Mouse (Mus musculus) lung, embryonic 15.5 days (tissue): ENCODE results near the gene Tmem243. TPM values are rescaled to one million over a fixed set of nuclear protein-coding genes. Genes with fewer than 3 reads are reported as not detected.

ENCODE experiments used
- ATAC-seq: fragments of 200-750 bp; cut with Nextera tagmentation; 2 replicates; pipeline ENCODE4 v1.8.0; 2017; ENCODE audit warnings: moderate number of reproducible peaks, borderline replicate concordance; ENCODE audit not compliant: low FRiP score, low TSS enrichment; ENCODE audit errors: extremely low read depth
- H3K27ac ChIP-seq: fragments of 300-500 bp; sonication (generic); 2 replicates; pipeline ENCODE4 v1.5.1; 2015; ENCODE audit warnings: moderate library complexity, mild to moderate bottlenecking, inconsistent platforms
- H3K27me3 ChIP-seq: fragments of 300-500 bp; sonication (generic); 2 replicates; pipeline ENCODE4 v1.6.1; 2015; ENCODE audit warnings: inconsistent platforms
- H3K36me3 ChIP-seq: fragments of 300-500 bp; sonication (generic); 2 replicates; pipeline ENCODE4 v1.6.1; 2015; ENCODE audit warnings: inconsistent platforms
- H3K4me1 ChIP-seq: fragments of 300-500 bp; sonication (generic); 2 replicates; pipeline ENCODE4 v1.6.1; 2015; ENCODE audit warnings: inconsistent platforms
- H3K4me2 ChIP-seq: fragments of 300-500 bp; sonication (generic); 2 replicates; pipeline ENCODE4 v1.6.1; 2015; ENCODE audit warnings: inconsistent platforms, mild to moderate bottlenecking, moderate library complexity
- H3K4me3 ChIP-seq: fragments of 300-500 bp; sonication (generic); 2 replicates; pipeline ENCODE4 v1.5.1; 2015; ENCODE audit warnings: mild to moderate bottlenecking, inconsistent platforms
- H3K9ac ChIP-seq: fragments of 300-500 bp; sonication (generic); 2 replicates; pipeline ENCODE4 v1.6.1; 2015; ENCODE audit warnings: inconsistent platforms
- H3K9me3 ChIP-seq: fragments of 300-500 bp; sonication (generic); 2 replicates; pipeline ENCODE4 v1.6.1; 2016; ENCODE audit warnings: inconsistent platforms
- WGBS: fragments of 180-500 bp; shearing (Covaris S2); methylation state at CpG from one replicate; pipeline ENCODE4 v1.1.7; 2015; 5-methylcytosine and 5-hydroxymethylcytosine counted together
- polyA plus RNA-seq: library from polyadenylated mRNA; unstranded; fragments of >200 nt; fragmentation: Nextera tagmentation; extraction: Ambion mirVana; gene quantifications from 2 replicates; pipeline ENCODE4 v1.2.1, GENCODE M21; 2015

The Tmem243 gene
- 42.4 and 49.9 TPM in 2 replicates for polyA plus RNA-seq

DNA sequence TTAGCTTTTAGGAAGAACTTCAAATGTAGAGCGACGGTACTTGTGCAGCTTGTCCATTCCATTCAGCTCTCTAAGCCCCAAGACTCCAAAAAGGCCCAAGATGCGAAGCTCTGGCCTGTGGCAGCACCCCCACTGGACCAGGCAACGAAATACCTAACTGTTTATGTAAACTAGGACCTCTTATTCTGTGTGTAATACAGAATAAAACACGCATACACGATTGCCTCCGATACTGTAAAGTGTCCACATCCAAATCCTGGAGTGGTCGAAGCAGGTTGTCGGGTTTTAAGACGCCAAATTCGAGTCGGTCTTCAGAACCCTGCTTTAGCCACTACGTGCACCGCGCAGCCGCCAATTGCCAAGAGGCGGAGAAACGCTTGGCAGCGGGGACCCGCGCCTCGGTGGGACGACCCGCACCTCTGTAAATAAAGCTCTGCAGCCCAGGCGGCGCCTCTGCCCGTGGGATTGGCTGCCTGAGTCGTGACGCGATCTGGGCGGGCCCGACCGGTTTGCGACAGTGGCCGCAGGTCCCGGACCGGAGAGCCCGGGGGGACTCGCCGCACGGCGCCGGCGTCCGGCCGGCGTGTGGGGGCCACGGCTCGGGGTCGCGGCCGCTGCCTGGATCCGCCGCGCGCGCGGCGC, at the start of gene Tmem243:
TSS of gene Tmem243 (plus strand) at position 462 of the 642 bp plus-strand sequence.
- peak within 1 kb of the TSS; percentile 95 for H3K27ac ChIP-seq
- no peaks in the 10 kb centered on the region for H3K9me3 ChIP-seq
- H3K4me1 ChIP-seq: peaks cover 15% of the 10 kb centered on the region
- WGBS: under 1% methylated on average over 57 of the region's 59 CpGs
- ATAC-seq: peak; percentile 92
- no peaks in the 10 kb centered on the region for H3K36me3 ChIP-seq
- H3K4me2 ChIP-seq: peak within 1 kb of the TSS; percentile 59
- H3K27me3 ChIP-seq: no peaks in the 10 kb centered on the region; the same call in 1 of the 2 replicates
- peak within 1 kb of the TSS; percentile 73 for H3K9ac ChIP-seq
- peak within 1 kb of the TSS; percentile 82 for H3K4me3 ChIP-seq

DNA sequence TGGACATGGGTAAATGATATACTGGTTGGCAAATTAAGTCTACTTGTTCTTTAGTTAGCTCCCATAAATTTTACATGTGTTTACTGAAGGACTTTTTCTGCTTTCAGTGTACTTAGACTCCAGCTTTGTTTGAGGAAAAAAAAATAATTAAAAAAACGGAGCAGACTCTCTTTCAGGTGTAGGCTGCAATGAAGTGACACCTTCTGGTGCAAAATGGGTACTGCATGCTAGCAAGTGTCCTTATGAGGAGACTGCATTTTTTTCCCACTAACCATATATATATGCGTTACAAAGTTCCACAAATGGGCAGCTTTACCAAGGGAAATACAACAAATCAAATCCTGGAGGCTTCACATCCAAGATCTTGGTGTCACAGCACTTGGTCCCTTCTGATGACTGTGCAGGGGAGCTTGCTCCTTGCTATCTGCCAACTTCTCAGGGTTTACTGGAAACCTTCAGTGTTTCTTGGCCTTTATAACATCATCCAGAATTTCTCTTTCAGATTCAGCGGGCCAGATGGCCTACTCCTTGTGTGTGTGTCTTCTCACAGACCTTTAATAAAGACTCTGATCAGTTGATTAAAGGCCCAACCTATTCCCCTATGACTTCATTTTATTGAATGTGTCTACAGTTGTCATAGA, 44.3 kb upstream of the Tmem243 start:
- Histone ChIP-seq H3K36me3 (no peaks in the 10 kb centered on the region), H3K27me3 (no peaks in the 10 kb centered on the region), H3K9me3 (no peaks in the 10 kb centered on the region), H3K9ac (no peak overlapping the region), H3K4me3 (no peak overlapping the region), H3K4me2 (no peak overlapping the region), H3K27ac (no peak overlapping the region), H3K4me1 (no peaks in the 10 kb centered on the region)
- no peak for ATAC-seq
- WGBS: 28% methylated on average over 3 of the region's 3 CpGs

DNA sequence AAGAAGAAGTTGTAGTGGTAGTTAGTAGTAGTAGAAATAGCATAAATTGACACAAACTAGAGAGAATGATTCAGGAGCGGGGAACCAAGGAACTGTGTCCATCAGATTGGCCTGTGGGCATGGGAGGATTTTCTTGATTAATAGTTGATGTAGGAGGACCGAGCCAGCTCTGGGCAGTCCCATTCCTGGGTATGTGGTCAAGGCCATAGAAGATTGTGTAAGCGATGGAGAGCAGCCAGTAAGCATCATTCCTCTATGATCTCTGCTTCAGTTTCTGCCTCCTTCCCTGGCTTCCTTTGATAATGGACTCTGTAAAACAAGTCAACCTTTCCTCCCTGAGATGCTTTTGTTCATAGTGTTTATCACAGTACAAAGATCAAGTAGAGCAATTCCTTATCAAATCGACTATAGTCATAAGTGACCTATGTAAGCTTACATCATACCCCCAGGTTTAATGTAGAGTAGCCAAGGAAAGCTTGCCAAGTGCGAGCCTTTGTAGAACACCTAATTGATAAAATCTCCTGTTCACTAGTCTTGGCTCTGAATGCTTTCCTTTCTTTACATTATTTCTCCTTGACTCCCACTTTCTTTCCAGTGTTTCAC, 43.1 kb upstream of the Tmem243 start:
- Histone ChIP-seq H3K36me3 (no peaks in the 10 kb centered on the region), H3K9ac (no peak overlapping the region), H3K4me3 (no peak overlapping the region), H3K9me3 (no peaks in the 10 kb centered on the region), H3K27me3 (no peaks in the 10 kb centered on the region), H3K27ac (no peak overlapping the region), H3K4me2 (no peak overlapping the region), H3K4me1 (no peaks in the 10 kb centered on the region)
- ATAC-seq: no peak
- WGBS: 74% methylated on average over 5 of the region's 5 CpGs

DNA sequence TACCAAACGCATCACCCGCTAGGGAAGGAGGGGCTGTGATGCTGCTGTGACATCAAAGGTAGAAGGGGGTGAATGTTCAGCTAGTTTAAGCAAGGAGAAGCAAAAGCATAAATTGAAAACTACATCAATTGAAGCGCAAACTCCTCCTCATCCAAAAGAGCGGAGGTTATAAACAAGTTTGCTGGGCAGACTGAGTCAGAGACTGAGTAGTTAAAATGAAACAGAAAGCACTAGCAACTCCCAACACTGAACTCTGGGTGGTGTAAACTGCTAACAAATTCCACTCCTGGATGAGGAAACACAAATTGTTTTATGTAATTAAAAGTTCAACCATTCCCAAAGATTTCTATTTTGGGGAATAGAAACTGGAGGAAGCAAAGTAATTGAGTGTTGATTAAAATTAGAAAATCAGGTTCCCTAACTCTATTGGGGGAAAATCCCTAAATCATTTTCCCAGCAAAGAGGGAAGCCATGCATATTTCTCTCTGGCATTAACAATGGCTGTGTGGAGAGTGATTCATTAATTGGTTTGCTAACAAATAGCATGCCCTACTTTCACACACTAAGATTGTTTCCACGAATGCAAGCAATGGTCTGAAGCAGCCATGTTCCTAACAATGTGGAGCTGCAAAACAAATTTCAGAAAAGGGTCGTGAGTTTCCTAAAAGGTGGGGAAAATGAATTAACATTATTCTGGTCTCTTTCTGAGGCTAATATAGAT, 41.0 kb upstream of the Tmem243 start:
- no peak overlapping the region for H3K9ac ChIP-seq
- no peaks in the 10 kb centered on the region for H3K4me1 ChIP-seq
- no peak for ATAC-seq
- no peaks in the 10 kb centered on the region for H3K27me3 ChIP-seq
- no peak overlapping the region for H3K4me3 ChIP-seq
- WGBS: 72% methylated on average over 6 of the region's 6 CpGs
- no peaks in the 10 kb centered on the region for H3K9me3 ChIP-seq
- no peak overlapping the region for H3K4me2 ChIP-seq
- no peaks in the 10 kb centered on the region for H3K36me3 ChIP-seq
- H3K27ac ChIP-seq: no peak overlapping the region

DNA sequence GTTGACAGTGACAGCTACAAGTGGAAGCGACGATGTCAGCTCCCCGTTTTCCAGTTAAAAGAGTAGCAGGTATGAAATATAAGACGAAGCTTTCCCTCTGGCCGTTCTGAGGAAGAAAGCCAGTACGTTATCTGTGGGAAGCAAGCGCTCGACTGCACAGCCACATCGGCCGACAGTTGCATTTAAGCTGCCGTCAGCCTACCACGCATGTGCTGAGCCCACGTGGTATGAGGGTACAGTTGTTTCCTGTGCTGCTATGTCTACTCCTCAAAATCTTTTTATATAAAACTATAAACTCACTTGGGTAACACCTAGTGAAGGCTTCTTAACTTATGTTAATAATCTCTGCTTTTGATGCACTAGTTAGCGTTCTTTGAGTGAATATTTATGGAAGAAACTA, 40.2 kb upstream of the Tmem243 start:
- no peaks in the 10 kb centered on the region for H3K36me3 ChIP-seq
- H3K9me3 ChIP-seq: no peaks in the 10 kb centered on the region
- H3K27me3 ChIP-seq: no peaks in the 10 kb centered on the region
- no peak for ATAC-seq
- H3K4me1 ChIP-seq: no peaks in the 10 kb centered on the region
- no peak overlapping the region for H3K4me3 ChIP-seq
- no peak overlapping the region for H3K9ac ChIP-seq
- 80% methylated on average over 14 of the region's 14 CpGs for WGBS
- H3K27ac ChIP-seq: no peak overlapping the region
- no peak overlapping the region for H3K4me2 ChIP-seq

DNA sequence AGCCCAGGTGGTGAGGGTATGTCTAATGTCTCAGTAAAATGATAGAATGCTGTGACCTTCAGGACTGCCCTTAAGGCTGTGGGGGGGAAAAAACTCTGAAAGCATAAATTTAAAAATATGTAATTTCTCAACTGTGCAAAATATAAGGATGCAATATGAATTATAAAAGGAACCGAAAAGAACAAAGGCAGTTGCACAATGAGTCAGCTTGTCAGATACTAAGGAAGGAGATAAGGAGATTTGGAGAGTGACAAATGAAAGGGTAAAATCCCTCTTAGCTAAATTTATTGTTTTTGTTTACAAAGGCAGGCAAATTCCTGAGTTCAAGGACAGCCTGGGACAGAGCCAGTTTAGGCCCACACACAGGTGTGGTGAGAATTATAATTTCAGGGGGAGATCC, 36.3 kb upstream of the Tmem243 start:
- Histone ChIP-seq H3K9ac (no peak overlapping the region), H3K27me3 (no peaks in the 10 kb centered on the region), H3K27ac (no peak overlapping the region), H3K4me3 (no peak overlapping the region), H3K36me3 (no peaks in the 10 kb centered on the region), H3K9me3 (no peaks in the 10 kb centered on the region), H3K4me1 (no peaks in the 10 kb centered on the region), H3K4me2 (no peak overlapping the region)
- no peak for ATAC-seq
- WGBS: 78% methylated on average over 1 of the region's 1 CpGs

DNA sequence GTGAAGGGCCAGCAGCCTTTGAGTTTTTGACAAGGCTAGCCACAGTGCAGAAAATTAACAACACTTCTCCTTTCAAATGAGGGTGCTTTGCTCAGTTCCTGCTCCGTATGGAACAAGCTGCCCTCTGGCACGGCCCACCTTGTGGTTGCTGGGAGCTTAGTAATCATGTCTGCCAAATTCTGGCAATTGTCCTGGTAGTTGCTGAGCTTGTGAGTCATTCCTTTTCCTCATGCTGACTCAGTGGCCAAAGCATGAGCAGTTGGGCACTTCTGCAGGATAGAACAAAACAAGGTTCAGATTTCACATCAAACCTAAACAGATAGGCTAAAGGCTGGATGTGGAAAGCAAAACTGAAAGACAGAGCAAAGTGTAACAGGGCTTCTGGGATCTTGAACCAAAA, 31.6 kb upstream of the Tmem243 start:
- Histone ChIP-seq H3K27me3 (no peaks in the 10 kb centered on the region), H3K27ac (no peak overlapping the region), H3K4me1 (no peaks in the 10 kb centered on the region), H3K4me2 (no peak overlapping the region), H3K9me3 (no peaks in the 10 kb centered on the region), H3K36me3 (no peaks in the 10 kb centered on the region), H3K4me3 (no peak overlapping the region), H3K9ac (no peak overlapping the region)
- ATAC-seq: no peak
- 49% methylated on average over 2 of the region's 2 CpGs for WGBS

DNA sequence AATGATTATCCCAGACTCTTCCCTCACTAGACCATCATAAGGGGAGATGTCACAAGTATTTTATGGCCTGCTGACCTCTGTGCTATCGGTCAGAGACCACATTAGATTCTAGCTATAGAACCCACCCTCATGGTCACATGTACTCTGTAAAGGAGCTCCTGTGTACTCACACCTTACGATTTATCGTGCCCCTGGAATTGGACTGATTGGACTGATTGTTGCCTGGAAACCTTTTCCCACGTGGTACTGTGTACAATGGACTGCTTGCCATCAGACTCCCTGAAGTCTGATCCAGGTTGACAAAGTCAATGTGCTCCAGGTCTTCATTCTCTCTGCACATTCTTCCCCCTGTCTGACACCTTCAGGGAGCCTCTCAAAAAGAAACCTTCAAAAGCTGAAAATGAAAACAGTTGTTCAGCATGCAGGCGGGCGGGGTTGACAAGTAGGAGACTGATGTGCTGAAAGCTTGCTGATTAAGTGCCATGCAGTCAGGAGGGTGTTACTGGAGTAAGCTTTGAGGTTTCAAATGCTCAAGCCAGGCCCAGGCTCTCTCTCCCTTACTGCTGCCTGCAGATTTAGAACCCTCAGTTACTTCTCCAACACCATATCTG, 30.8 kb upstream of the Tmem243 start:
- H3K9ac ChIP-seq: no peak overlapping the region
- no peak overlapping the region for H3K4me2 ChIP-seq
- no peaks in the 10 kb centered on the region for H3K27me3 ChIP-seq
- no peaks in the 10 kb centered on the region for H3K9me3 ChIP-seq
- no peaks in the 10 kb centered on the region for H3K4me1 ChIP-seq
- H3K36me3 ChIP-seq: no peaks in the 10 kb centered on the region
- ATAC-seq: no peak
- no peak overlapping the region for H3K27ac ChIP-seq
- H3K4me3 ChIP-seq: no peak overlapping the region
- 42% methylated on average over 6 of the region's 6 CpGs for WGBS

DNA sequence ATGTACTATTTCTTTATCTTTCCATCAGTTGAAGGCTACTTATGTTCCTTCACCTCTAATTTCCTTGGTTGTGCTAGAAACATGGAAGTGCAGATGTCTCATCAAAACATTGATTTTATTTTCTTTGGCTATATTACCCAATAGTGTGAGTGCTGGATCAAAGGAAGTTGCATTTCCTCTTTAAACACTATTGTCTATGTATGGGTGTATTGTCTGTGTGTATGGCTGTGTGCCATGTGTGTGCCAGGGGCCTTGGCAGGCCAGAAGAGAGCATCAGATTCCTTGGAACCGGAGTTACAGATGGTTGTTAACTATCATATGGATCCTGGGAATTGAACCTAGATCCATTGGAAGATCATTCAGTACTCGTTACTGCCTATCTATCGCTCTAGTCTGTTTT, 29.1 kb upstream of the Tmem243 start:
- 85% methylated on average over 3 of the region's 3 CpGs for WGBS
- H3K36me3 ChIP-seq: no peaks in the 10 kb centered on the region
- no peaks in the 10 kb centered on the region for H3K27me3 ChIP-seq
- no peak overlapping the region for H3K4me3 ChIP-seq
- H3K4me1 ChIP-seq: no peaks in the 10 kb centered on the region
- H3K27ac ChIP-seq: no peak overlapping the region
- no peak overlapping the region for H3K4me2 ChIP-seq
- ATAC-seq: no peak
- H3K9me3 ChIP-seq: no peaks in the 10 kb centered on the region
- no peak overlapping the region for H3K9ac ChIP-seq

DNA sequence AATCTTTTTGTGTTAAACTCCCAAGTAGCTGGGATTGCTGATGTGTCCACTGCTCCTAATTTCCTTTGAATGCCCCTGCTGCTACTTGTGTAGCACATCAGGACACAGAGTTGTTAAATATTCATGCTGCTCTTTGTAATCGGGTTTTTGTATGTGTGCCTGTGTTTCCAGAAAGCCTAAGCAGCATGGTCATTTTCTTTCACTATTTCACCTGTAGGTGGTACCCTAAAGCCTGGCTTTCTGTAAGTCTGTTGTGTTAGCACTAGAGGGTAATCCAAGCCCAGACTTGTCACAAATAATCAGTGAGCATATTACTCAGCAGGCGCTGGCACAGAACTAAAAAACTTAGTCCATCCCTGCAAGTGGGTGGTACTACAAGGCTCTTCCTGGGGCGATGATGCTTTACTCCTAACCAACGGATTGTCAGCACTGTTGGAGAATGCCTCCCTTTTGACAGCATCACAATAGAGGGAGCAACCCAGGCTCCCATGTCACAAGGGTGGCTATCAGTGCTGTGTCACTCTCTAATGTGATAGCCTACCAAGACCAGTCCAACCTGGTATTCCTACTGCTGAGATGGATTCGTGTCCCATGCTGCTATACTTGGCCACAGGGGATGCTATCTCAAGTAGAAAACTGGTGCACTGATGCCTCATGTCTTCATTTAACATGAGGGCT, 27.2 kb upstream of the Tmem243 start:
- Histone ChIP-seq H3K4me1 (no peaks in the 10 kb centered on the region), H3K9me3 (no peaks in the 10 kb centered on the region), H3K9ac (no peak overlapping the region), H3K4me3 (no peak overlapping the region), H3K36me3 (no peaks in the 10 kb centered on the region), H3K27me3 (no peaks in the 10 kb centered on the region), H3K27ac (no peak overlapping the region), H3K4me2 (no peak overlapping the region)
- peak; percentile 27; the same call in 1 of the 2 replicates for ATAC-seq
- 56% methylated on average over 5 of the region's 5 CpGs for WGBS

DNA sequence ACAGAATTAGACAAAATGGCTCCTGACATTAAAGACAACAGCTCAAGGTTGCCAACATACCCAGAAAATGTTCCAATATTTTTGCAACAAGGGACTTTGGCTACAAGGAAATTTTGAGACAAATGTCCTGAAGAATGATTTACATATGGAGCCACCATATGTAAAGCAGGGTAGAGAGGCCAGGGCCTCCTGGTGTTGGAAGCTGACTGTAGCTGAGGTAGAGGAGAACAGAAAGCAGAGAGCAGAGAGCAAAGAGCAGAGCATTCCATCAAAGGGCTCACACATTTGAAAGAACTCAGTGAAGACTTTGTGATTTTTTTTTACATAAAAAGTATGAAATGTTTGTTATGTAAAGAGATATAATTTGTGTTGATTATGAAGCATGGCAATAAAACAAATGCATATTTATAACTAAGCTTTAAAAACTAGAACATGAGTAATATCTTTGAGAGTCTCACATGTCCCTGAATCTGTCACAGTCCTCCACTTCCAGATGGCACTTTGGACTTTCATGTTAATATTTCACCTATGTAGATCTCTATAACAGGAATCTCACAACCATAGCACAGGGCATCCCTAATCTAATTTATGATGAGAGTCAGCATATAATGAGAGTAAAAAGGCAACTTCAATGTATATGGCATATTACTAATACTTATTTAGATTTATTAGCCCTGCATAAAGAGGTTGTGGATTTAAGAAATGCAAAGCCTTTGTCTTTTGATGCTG, 20.5 kb upstream of the Tmem243 start:
- no peak for ATAC-seq
- Histone ChIP-seq H3K4me1 (no peaks in the 10 kb centered on the region), H3K27ac (no peak overlapping the region), H3K36me3 (no peaks in the 10 kb centered on the region), H3K9ac (no peak overlapping the region), H3K9me3 (no peaks in the 10 kb centered on the region), H3K4me3 (no peak overlapping the region), H3K27me3 (no peaks in the 10 kb centered on the region), H3K4me2 (no peak overlapping the region)
